Mouse (Mus musculus) embryonic facial prominence, embryonic 14.5 days (tissue): Measurements from ENCODE around the gene Cryl1. TPM values are rescaled to one million over a fixed set of nuclear protein-coding genes. Genes with fewer than 3 reads are reported as not detected.

Experiments
- ATAC-seq: fragments of 200-750 bp; cut with Nextera tagmentation; 2 replicates; pipeline ENCODE4 v1.8.0; 2017; ENCODE audit warnings: low read depth, moderate number of reproducible peaks, moderate TSS enrichment
- DNase-seq: peaks from one replicate; pipeline ENCODE4 v3.0.0-alpha.2; 2015; ENCODE audit warnings: low spot score
- H3K27ac ChIP-seq: fragments of 300-500 bp; sonication (generic); replicated peaks from 2 replicates; pipeline ENCODE4 v1.5.1; 2014; ENCODE audit warnings: low read depth, mild to moderate bottlenecking, low read length, moderate library complexity
- H3K27me3 ChIP-seq: fragments of 300-500 bp; sonication (generic); replicated peaks from 2 replicates; pipeline ENCODE4 v1.6.1; 2014; ENCODE audit warnings: low read length; ENCODE audit not compliant: control insufficient read depth, insufficient read depth
- H3K36me3 ChIP-seq: fragments of 300-500 bp; sonication (generic); 2 replicates; pipeline ENCODE4 v1.6.1; 2014; ENCODE audit warnings: low read length, mixed read lengths; ENCODE audit not compliant: control insufficient read depth, insufficient read depth
- H3K4me1 ChIP-seq: fragments of 300-500 bp; sonication (generic); 2 replicates; pipeline ENCODE4 v1.6.1; 2014; ENCODE audit warnings: antibody characterized with exemption, low read length; ENCODE audit not compliant: control insufficient read depth, insufficient read depth
- H3K4me2 ChIP-seq: fragments of 300-500 bp; sonication (generic); 2 replicates; pipeline ENCODE4 v1.6.1; 2014; ENCODE audit warnings: low read depth, mild to moderate bottlenecking, low read length, moderate library complexity, mixed read lengths
- H3K4me3 ChIP-seq: fragments of 300-500 bp; sonication (generic); 2 replicates; pipeline ENCODE4 v1.5.1; 2014; ENCODE audit warnings: low read depth, mild to moderate bottlenecking, low read length
- H3K9ac ChIP-seq: fragments of 300-500 bp; sonication (generic); 2 replicates; pipeline ENCODE4 v1.6.1; 2014; ENCODE audit warnings: low read depth, mild to moderate bottlenecking, low read length, moderate library complexity, mixed read lengths
- H3K9me3 ChIP-seq: fragments of 300-500 bp; sonication (generic); 2 replicates; pipeline ENCODE4 v1.6.1; 2016; ENCODE audit warnings: low read length; ENCODE audit not compliant: control insufficient read depth
- WGBS: fragments of 180-500 bp; shearing (Covaris S2); extraction: QIAGEN DNeasy Blood & Tissue Kit; methylation state at CpG from one replicate; pipeline ENCODE4 v1.1.7; 2014; 5-methylcytosine and 5-hydroxymethylcytosine counted together
- polyA plus RNA-seq: library from polyadenylated mRNA; unstranded; fragments of >200 nt; fragmentation: Nextera tagmentation; extraction: Ambion mirVana; gene quantifications from 2 replicates; pipeline ENCODE4 v1.2.1, GENCODE M21; 2014

Gene Cryl1
- polyA plus RNA-seq, 1 experiment from 2014 or later: 32.0 TPM

DNA sequence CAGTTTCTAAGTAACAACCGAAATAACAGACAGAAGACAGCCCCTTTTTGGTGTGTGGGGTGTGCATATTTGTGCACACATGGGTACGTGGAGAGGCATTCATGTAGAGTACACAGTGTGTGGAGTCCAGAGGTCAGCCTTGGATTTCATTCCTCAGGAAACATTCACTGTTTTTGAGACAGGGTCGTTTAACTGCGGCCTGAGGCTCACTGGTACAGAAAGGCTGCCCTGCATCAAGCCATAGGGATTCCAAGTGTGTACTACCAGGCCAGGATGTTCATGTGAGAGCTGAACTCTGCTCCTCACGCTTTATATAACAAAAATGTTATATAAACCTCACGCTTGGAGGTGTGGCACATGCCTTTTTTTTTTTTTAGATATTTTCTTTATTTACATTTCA lies 34.5 kb downstream of the Cryl1 start:
- DNase-seq (no peak), ATAC-seq (no peak)
- H3K4me3 ChIP-seq: no peak overlapping the region
- H3K4me2 ChIP-seq: no peak overlapping the region
- no peak overlapping the region for H3K27ac ChIP-seq
- no peaks in the 10 kb centered on the region for H3K4me1 ChIP-seq
- WGBS: 80% methylated on average over 6 of the region's 6 CpGs
- H3K27me3 ChIP-seq: no peaks in the 10 kb centered on the region
- no peaks in the 10 kb centered on the region for H3K36me3 ChIP-seq
- H3K9me3 ChIP-seq: no peaks in the 10 kb centered on the region
- H3K9ac ChIP-seq: no peak overlapping the region

- Histone ChIP-seq H3K27me3 (no peaks in the 10 kb centered on the region), H3K4me3 (no peak overlapping the region), H3K27ac (no peak overlapping the region), H3K4me2 (peak overlapping the region; percentile 34), H3K36me3 (no peaks in the 10 kb centered on the region), H3K4me1 (no peaks in the 10 kb centered on the region), H3K9ac (no peak overlapping the region; the same call in 1 of the 2 replicates), H3K9me3 (no peaks in the 10 kb centered on the region)
- ATAC-seq (peak; percentile 70; the same call in 1 of the 2 replicates), DNase-seq (peak; percentile 87)
- WGBS: 5% methylated on average over 19 of the region's 31 CpGs
Measured at GRCm38 (mm10) chr14:57362726-57363660, 35.3 kb downstream of the Cryl1 start.

DNA sequence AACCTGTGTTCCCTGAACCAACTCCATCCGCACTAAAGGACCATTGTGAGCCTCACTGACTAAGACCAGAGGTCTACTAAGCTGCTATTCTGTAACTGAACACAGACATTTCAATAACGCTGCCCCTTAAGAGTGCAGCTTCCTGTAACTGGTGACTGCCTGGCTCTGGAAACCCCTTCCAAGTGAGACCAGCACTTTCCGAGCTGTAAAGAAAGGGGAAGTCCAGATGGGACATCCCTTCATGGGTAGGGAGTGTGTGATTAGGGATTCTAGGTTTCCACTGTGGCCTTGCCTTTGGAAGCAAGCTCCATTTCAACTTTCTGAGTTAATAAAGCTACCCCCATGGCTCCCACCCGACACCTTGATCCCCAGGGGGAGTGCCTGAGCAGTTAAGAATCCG lies 41.3 kb downstream of the Cryl1 start:
- Histone ChIP-seq H3K4me2 (no peak overlapping the region), H3K9ac (no peak overlapping the region), H3K27ac (no peak overlapping the region), H3K9me3 (no peaks in the 10 kb centered on the region), H3K4me3 (no peak overlapping the region), H3K36me3 (no peaks in the 10 kb centered on the region), H3K4me1 (no peaks in the 10 kb centered on the region), H3K27me3 (no peaks in the 10 kb centered on the region)
- DNase-seq (no peak), ATAC-seq (no peak)
- WGBS: 78% methylated on average over 5 of the region's 5 CpGs

DNA sequence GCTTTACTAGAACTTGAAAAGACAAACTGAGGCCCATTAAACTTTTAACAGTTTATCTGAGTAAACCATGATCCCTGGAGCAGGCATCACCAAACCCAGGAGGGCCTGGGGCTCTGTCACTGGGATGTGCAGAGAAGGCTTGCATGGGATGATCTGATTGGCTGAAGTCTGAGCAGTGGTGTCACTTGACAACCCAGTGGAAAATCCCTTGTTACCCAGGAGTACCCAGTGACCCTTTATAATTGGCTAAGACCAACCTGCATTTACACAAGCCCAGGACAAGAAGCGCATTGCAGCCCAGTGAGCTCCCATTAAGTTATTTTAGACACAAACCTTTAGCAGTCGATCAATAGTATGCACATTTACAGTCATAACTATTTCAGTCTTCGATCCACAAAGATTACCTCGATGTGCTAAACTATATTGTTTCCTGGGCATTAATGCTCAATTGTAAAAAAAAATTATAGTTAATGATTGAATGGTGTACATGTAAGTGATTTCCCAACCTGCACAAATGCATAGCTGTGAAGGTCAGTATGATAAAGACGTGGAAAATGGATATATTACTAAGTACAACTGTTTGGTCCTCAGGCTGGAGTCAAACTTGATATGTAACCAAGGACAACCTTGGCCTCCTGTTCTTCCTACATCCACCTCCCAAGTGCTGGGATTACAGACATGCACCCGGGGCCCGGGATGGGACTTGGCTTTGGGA lies 46.7 kb downstream of the Cryl1 start:
- no peak for ATAC-seq
- Histone ChIP-seq H3K9me3 (no peaks in the 10 kb centered on the region), H3K4me1 (0 out of 2 replicates have a peak, but pooled peaks cover 5% of the 10 kb centered on the region), H3K36me3 (no peaks in the 10 kb centered on the region), H3K27me3 (no peaks in the 10 kb centered on the region), H3K4me2 (no peak overlapping the region), H3K4me3 (no peak overlapping the region), H3K9ac (no peak overlapping the region), H3K27ac (no peak overlapping the region)
- no peak for DNase-seq
- WGBS: 93% methylated on average over 7 of the region's 7 CpGs

DNA sequence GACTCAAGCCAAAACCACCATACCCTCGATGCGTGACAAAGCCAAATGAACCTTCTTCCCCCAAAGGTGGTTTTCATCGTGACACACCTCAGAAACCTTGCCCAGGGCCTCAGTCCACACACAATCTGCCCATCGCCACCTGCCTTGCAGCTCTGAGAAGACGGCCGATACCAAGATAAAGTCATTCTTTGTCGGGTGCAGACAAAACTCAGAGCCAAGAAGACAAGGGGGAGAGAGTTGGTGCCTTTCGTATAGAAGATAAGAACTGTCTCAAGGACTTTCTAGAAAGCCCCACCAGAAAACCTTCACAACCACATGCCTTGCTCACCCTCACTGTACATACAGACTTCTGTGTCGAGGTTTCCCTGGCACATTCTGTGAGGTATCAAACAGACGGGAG lies 48.4 kb downstream of the Cryl1 start:
- H3K9me3 ChIP-seq: no peaks in the 10 kb centered on the region
- H3K4me1 ChIP-seq: 0 out of 2 replicates have a peak, but pooled peaks cover 5% of the 10 kb centered on the region
- 76% methylated on average over 10 of the region's 10 CpGs for WGBS
- H3K27me3 ChIP-seq: no peaks in the 10 kb centered on the region
- H3K4me2 ChIP-seq: no peak overlapping the region
- H3K36me3 ChIP-seq: no peaks in the 10 kb centered on the region
- no peak overlapping the region for H3K27ac ChIP-seq
- no peak overlapping the region for H3K4me3 ChIP-seq
- DNase-seq: no peak
- no peak overlapping the region for H3K9ac ChIP-seq
- ATAC-seq: no peak

- no peaks in the 10 kb centered on the region for H3K9me3 ChIP-seq
- no peak overlapping the region for H3K9ac ChIP-seq
- DNase-seq (no peak), ATAC-seq (0 out of 2 replicates have a peak, but pooled peaks have one; percentile 30)
- no peaks in the 10 kb centered on the region for H3K27me3 ChIP-seq
- H3K4me3 ChIP-seq: no peak overlapping the region
- no peak overlapping the region for H3K4me2 ChIP-seq
- H3K36me3 ChIP-seq: no peaks in the 10 kb centered on the region
- WGBS: 60% methylated on average over 4 of the region's 4 CpGs
- no peak overlapping the region for H3K27ac ChIP-seq
- H3K4me1 ChIP-seq: 0 out of 2 replicates have a peak, but pooled peaks cover 5% of the 10 kb centered on the region
Measured at GRCm38 (mm10) chr14:57348155-57348554, 50.2 kb downstream of the Cryl1 start.

- DNase-seq (no peak), ATAC-seq (no peak)
- Histone ChIP-seq H3K36me3 (no peaks in the 10 kb centered on the region), H3K4me2 (no peak overlapping the region), H3K27ac (no peak overlapping the region), H3K4me3 (no peak overlapping the region), H3K9me3 (no peaks in the 10 kb centered on the region), H3K4me1 (0 out of 2 replicates have a peak, but pooled peaks cover 5% of the 10 kb centered on the region), H3K9ac (no peak overlapping the region), H3K27me3 (no peaks in the 10 kb centered on the region)
- WGBS: 90% methylated on average over 3 of the region's 3 CpGs
Measured at GRCm38 (mm10) chr14:57346135-57346534, 52.2 kb downstream of the Cryl1 start.

DNA sequence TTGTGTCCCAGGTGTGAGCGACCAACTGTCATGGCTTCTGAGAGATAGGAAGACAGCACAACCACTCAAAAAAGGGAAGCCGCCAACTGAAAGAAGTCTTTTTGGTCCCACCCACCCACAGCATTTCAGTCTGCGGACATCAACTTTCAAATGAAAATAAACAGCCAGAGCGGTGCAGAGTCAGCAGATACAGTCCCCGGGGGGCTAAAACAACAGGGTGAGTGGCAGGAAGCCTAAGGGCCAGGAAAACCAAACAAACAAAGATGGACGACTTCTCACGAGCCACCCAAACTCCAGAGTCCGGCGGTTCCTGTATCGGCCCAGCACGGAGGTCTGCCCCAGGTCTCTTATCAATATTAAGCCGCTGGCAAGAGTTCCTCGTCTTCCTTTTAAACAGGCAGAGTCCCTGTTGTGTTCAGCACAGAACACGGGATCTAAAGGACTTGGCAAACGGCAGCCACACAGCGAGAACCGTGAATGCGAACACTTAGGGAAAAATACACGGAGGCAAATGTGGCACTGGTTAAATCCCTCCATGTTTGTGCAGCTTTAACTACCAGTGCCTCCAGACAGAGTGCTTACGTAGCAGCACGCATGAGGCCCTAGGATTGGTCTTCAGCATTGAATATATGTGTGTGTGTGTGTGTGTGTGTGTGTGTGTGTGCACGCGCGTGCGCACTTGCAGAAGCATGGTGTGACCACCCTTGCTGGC lies 53.4 kb downstream of the Cryl1 start:
- Histone ChIP-seq H3K4me1 (0 out of 2 replicates have a peak, but pooled peaks cover 5% of the 10 kb centered on the region), H3K9ac (no peak overlapping the region), H3K4me3 (peak overlapping the region; percentile 2; the same call in 1 of the 2 replicates), H3K27me3 (no peaks in the 10 kb centered on the region), H3K4me2 (peak overlapping the region; percentile 39), H3K36me3 (no peaks in the 10 kb centered on the region), H3K27ac (no peak overlapping the region; the same call in 1 of the 2 replicates), H3K9me3 (no peaks in the 10 kb centered on the region)
- no peak for ATAC-seq
- WGBS: 56% methylated on average over 25 of the region's 25 CpGs
- no peak for DNase-seq
